Mouse (Mus musculus): ENCODE measurements at regions not wholly inside any gene's neighbourhood (a gene's known extent, or its start where the extent isn't known, plus 50 kb on each side); places are given as distances from the start of the nearest gene placed in this dataset.

GRCm38 (mm10) chr1:89296691-89297090 is 157.9 kb upstream of the Agap1 start:
- DNase-seq, result no peak

DNA sequence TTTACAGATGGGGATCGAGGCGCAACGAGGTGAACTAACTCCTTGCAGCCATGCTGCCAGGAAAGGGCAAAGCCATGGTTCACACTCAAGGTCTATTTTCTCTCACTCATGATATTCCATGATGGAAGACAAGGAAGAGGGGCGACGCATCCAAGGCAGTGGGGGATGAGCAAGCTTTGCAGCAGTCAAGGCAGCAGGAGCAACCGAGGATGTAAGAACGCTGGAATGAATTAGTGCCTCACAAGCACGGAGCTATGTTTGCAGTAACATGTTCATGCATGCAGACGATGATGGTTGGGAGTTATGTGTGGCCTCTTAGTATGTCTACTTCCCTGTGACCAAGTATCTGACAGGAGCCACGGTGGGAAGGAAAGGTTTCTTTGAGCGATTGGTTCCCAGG is 156.8 kb upstream of the Agap1 start:
- DNase-seq, result no peak

- no peak for DNase-seq
Measured at GRCm38 (mm10) chr1:89301151-89301550, 153.5 kb upstream of the Agap1 start.

DNA sequence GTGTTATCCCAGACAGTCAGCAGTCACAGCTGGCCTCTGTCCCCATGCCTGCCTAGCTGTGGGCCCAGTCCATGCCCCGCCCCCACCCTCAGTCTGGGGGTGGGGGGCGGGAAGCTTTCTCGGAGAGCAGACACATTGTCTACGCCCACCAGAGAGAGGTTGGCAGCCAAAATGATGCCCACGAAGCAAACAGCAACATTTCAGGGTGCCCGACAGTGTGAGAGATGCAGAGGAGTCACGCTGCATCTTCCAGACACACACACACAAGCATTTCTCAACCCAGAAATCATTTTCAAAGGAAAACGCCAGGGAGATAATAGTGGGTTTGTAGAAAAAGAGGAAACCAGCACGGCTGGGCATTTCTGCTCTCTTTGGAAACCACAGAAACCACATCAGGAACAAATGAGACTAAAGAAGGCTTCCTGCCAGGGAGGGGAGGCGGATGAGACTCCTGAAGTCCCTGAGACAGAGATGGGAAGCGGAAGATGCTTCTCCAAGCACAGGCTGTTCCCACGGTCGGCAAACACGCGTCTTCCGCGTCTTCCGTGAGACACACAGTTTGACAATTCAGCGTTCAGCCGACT is 152.1 kb upstream of the Agap1 start:
- DNase-seq, result peak; percentile 53 to 54

GRCm38 (mm10) chr1:89305171-89305570 is 149.4 kb upstream of the Agap1 start:
- no peak for DNase-seq

GRCm38 (mm10) chr1:89308788-89309187 is 145.8 kb upstream of the Agap1 start:
- peak; percentile 32 to 36 for DNase-seq

DNA sequence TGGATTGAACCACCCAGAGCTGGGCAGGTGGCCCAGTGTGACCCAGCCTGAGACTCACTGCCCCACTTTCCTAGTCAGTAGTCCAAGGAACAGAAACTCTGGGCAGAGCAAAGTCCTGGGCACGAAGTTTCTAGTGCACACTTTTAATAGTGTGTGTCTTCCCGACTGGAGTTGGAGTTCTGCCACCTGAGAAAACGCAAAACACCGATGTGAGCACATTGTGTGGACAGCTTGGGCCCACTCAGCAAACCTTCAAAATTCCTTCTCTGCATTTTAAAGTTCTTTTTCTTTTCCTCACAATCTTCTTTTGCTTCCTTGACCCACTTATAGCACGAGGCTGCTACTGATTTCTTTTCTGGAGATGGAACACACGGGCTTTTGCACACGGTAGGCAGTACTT is 141.5 kb upstream of the Agap1 start:
- DNase-seq, result no peak

DNA sequence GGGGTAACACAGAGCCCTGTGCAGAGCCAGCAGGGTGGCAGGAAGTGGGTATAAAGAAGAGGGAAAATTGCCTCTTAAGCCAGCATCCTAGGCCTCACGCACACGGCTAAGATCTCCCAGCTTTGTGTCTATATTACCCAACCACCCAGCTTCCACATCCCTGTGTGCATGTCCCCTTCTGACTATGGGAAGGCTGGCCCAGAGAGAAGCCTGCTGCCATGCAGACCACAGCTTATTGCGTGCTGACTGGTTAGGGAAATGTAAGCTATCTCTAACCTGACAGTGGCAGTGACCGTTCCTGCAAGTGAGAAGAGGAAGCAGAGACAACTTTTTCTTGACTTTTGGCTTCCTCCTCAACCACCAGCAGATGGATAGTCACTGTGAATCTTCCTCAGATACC is 136.7 kb upstream of the Agap1 start:
- DNase-seq, result no peak

DNA sequence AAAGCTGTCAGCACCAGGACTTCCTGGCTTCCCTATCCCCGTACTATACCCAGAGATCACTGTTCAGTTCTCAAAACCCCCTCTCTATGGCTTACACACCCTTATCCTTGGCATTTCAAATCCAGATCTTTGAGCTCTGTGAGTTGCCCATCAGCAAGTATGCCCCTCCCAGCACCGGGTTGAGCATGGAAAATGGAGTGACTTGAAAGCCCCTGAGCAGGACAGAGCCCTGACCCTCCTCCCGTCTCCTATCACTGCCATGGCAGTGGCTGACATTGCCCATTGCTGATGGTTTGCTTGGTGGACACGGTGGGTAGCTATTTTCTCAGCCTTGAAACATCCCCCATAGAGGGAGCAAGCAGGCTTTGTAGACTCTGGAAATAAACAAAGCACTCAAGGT is 135.9 kb upstream of the Agap1 start:
- DNase-seq, result no peak

DNA sequence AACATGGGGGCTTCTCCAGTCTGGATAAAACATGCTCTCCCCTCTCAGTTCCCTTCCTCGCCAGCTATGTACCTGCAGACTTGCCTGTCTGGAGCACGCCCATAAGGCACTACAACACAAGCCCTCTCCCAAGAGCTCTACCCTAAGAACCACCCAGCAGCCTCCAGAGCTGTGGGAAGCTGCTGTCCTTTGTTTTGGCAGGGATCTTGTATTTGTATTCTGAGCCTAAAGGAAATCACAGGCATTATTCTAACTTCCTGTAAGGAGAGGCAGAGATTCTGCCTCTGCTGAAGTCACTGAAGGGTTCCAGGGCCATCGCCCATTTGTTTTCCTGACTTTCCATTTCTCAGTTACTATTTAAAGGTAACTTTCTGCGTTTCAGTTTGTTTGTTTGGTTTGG is 132.0 kb upstream of the Agap1 start:
- no peak for DNase-seq

- DNase-seq, result no peak
Measured at GRCm38 (mm10) chr1:89323091-89323490, 131.5 kb upstream of the Agap1 start.

GRCm38 (mm10) chr1:89331352-89331751 is 123.3 kb upstream of the Agap1 start:
- DNase-seq, result no peak

DNA sequence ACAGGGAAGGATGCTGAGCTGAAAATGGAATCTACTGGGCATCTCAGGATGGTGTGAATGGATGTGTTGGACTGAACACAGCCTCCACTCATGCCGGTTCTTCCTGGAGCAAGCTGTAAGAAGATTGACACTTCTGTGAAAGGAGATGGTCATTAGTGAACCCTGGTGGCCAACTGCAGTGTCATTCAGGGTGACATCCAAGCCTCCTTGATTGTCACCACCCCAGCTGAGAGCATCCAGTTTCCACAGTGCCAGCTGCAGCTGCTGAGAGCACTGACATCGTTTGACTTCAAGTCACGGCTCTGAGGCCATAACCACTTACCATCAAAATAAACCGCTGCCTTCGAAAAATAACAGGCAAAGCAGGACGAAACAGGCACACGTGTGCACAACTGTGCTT is 121.9 kb upstream of the Agap1 start:
- no peak for DNase-seq

DNA sequence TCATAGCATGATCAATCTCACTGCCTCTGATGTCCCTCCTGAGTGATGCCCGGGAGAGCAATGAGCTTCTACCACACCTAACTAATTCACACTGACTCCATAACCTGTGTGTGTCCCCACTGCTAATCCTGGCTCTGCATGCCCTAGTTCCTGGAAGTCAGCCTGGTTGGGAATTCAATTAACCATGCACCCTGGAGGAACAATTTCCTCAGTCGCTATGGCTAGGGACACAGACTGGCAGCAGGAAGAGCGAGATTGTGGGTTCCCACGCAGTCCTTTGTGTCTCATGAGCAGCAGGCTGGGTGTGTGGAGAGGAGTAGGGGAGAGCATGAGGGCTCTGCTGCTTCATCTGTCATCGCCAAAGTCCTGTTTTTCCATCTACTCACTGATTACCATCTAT is 116.7 kb upstream of the Agap1 start:
- DNase-seq, result no peak

- DNase-seq, result no peak
Measured at GRCm38 (mm10) chr1:89342794-89343193, 111.8 kb upstream of the Agap1 start.

GRCm38 (mm10) chr1:89344546-89344945 is 110.1 kb upstream of the Agap1 start:
- no peak for DNase-seq

GRCm38 (mm10) chr1:89347341-89347740 is 107.3 kb upstream of the Agap1 start:
- no peak for DNase-seq

DNA sequence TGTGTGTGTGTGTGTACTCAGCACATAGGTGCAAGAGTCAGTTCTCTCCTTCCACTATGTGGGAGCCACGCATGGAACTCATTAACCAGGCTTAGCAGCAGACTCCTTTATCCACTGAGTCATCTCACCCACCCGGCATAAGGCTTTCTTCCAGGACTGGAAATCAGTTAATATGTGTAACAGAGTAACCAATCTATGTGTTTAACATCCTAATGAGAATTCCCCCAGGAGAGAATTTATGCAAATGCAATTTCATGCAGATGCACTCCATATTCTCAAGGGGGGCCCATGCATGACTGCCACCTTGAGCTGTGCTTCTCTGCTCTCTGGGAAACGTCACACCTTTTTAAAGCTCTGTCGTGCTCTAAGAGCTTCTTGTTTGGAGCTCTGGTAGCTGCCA is 101.7 kb upstream of the Agap1 start:
- DNase-seq, result no peak

DNA sequence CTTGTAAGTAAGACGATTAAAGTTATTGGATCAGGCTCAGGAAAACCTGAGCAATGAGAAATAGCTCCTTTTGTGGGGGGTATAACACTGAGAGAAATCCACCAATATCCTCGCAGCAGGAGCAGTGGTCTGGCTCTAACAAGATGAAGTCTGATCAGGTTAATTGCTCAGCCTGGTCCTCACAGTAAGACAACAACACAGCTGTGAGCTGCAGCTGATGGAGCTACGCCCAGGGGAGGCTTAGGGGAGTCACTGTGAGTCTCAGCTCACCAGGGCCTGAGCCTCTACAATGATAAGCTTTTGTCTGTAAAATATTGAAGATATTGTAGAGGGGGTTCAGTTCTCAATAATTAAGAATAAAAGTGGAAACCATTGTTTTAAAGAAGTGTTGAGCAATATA is 95.3 kb upstream of the Agap1 start:
- no peak for DNase-seq

DNA sequence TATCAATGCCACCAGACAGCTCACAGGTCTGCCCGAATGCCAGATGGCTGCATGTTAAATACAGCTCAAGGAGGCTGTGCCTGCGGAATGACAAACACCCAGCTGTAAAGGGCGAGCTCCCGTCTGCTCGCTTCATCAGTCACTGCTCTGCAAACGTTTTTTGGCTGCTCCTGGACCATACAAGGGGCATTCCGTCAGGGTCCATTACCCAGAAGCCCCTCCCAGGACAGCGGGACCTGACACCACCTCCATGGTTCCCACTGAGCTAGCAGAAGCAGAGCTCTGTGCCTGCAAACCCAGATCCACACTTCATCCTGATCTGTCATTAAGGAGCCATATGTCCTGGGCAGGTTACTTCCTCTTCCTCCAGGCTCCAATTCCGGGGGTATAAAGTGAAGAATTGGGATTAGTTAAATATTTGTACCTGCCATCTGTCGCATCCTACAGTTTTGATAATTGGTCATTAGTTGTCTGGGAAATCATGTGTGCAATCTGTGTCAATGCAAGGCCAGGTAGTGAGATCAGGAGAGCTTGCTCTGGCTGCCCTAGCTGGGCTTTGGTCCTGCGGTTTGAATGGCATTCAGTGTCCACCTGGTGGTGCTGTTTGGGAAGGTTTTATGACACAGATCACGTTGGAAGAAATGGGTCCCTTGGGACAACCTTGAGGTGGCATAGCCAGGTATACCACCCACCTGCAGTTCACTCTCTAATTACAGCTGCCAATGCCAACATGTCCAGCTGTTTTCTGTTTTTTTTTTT is 89.9 kb upstream of the Agap1 start:
- DNase-seq, result peak in 1 of 2 experiments; percentile 11

GRCm38 (mm10) chr1:89366891-89367290 is 87.7 kb upstream of the Agap1 start:
- no peak for DNase-seq

DNA sequence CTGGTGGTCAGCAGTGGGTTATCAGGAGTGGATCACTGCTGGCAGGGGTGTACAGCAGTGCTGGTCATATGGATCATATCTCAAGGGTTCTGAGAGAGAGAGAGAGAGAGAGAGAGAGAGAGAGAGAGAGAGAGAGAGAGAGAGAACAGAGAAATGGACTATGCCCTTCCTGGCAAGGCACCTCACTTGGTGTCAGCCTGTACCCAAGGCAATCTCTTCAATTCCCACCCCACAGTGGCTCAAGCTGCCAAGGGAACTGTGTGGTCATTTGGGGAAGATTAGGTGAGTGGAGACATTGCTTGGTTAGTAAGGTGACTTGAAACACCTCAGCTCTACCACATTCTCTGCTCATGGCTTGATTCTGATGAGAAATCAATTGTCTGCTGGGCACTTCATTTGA is 80.8 kb upstream of the Agap1 start:
- no peak for DNase-seq

- no peak for DNase-seq
Measured at GRCm38 (mm10) chr1:89374271-89374670, 80.3 kb upstream of the Agap1 start.

DNA sequence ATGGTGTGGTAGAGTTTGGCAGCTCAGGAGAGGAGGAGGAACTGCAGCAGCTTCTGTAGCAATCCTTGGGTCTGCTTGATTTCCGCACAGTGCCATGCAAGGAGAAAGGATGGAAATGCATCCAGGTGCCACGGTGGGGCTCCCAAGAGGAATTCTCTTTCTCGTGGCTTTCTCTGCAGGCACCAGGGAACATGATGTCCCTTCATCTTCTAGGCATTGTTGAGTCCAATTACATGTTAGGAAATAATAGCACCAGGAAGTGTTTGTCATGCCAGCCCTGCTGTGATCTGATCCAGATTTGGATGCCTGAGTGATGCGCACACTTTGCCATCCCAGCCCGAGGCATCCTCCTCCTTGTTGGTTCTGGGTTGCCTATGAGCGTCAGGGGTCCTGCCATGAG is 72.6 kb upstream of the Agap1 start:
- DNase-seq, result no peak

- no peak for DNase-seq
Measured at GRCm38 (mm10) chr1:89385111-89385510, 69.5 kb upstream of the Agap1 start.

Measured in layer of hippocampus, postnatal 36 days (tissue).